Mouse (Mus musculus) heart, embryonic 13.5 days (tissue): ENCODE results near the gene 3110021N24Rik. TPM values are rescaled to one million over a fixed set of nuclear protein-coding genes. Genes with fewer than 3 reads are reported as not detected.

Experiments used
- ATAC-seq: fragments of 200-750 bp; cut with Nextera tagmentation; 2 replicates; pipeline ENCODE4 v1.8.0; 2017; ENCODE audit warnings: moderate TSS enrichment; ENCODE audit not compliant: insufficient number of reproducible peaks, low FRiP score, low TSS enrichment; ENCODE audit errors: extremely low read depth
- H3K27ac ChIP-seq: fragments of 300-500 bp; sonication (generic); replicated peaks from 2 replicates; pipeline ENCODE4 v1.5.1; 2015; ENCODE audit warnings: moderate library complexity, mild to moderate bottlenecking, inconsistent platforms
- H3K27me3 ChIP-seq: fragments of 300-500 bp; sonication (generic); replicated peaks from 2 replicates; pipeline ENCODE4 v1.6.1; 2015; ENCODE audit warnings: mild to moderate bottlenecking, inconsistent platforms
- H3K36me3 ChIP-seq: fragments of 300-500 bp; sonication (generic); 2 replicates; pipeline ENCODE4 v1.6.1; 2015; ENCODE audit warnings: mild to moderate bottlenecking, inconsistent platforms
- H3K4me1 ChIP-seq: fragments of 300-500 bp; sonication (generic); 2 replicates; pipeline ENCODE4 v1.6.1; 2015; ENCODE audit warnings: inconsistent platforms
- H3K4me2 ChIP-seq: fragments of 300-500 bp; sonication (generic); 2 replicates; pipeline ENCODE4 v1.6.1; 2015; ENCODE audit warnings: inconsistent platforms, mild to moderate bottlenecking, moderate library complexity
- H3K4me3 ChIP-seq: fragments of 300-500 bp; sonication (generic); 2 replicates; pipeline ENCODE4 v1.5.1; 2015; ENCODE audit warnings: moderate library complexity, mild to moderate bottlenecking, inconsistent platforms
- H3K9ac ChIP-seq: fragments of 300-500 bp; sonication (generic); 2 replicates; pipeline ENCODE4 v1.6.1; 2015; ENCODE audit warnings: inconsistent platforms, mild to moderate bottlenecking, moderate library complexity
- H3K9me3 ChIP-seq: fragments of 300-500 bp; sonication (generic); 2 replicates; pipeline ENCODE4 v1.6.1; 2016; ENCODE audit warnings: inconsistent platforms
- WGBS: fragments of 180-500 bp; shearing (Covaris S2); methylation state at CpG from one replicate; pipeline ENCODE4 v1.1.7; 2015; ENCODE audit warnings: mixed read lengths; 5-methylcytosine and 5-hydroxymethylcytosine counted together
- polyA plus RNA-seq: library from polyadenylated mRNA; unstranded; fragments of >200 nt; fragmentation: Nextera tagmentation; extraction: Ambion mirVana; gene quantifications from 2 replicates; pipeline ENCODE4 v1.2.1, GENCODE M21; 2015

3110021N24Rik gene
- polyA plus RNA-seq, 1 experiment from 2014 or later: 1.1 TPM

GRCm38 (mm10) chr4:108746160-108746873, 26.9 kb downstream of the 3110021N24Rik start:
- 91% methylated on average over 3 of the region's 3 CpGs for WGBS
- no peaks in the 10 kb centered on the region for H3K9me3 ChIP-seq
- no peaks in the 10 kb centered on the region for H3K36me3 ChIP-seq
- H3K9ac ChIP-seq: no peak overlapping the region
- no peak overlapping the region for H3K27ac ChIP-seq
- no peak overlapping the region for H3K4me3 ChIP-seq
- H3K4me1 ChIP-seq: no peaks in the 10 kb centered on the region
- ATAC-seq: no peak
- no peaks in the 10 kb centered on the region for H3K27me3 ChIP-seq
- no peak overlapping the region for H3K4me2 ChIP-seq

GRCm38 (mm10) chr4:108759583-108759982, 40.1 kb downstream of the 3110021N24Rik start:
- no peaks in the 10 kb centered on the region for H3K27me3 ChIP-seq
- no peaks in the 10 kb centered on the region for H3K36me3 ChIP-seq
- H3K4me1 ChIP-seq: peaks cover 15% of the 10 kb centered on the region
- H3K4me2 ChIP-seq: no peak overlapping the region
- no peak for ATAC-seq
- H3K27ac ChIP-seq: no peak overlapping the region
- no peak overlapping the region for H3K9ac ChIP-seq
- WGBS: 82% methylated on average over 3 of the region's 3 CpGs
- H3K9me3 ChIP-seq: no peaks in the 10 kb centered on the region
- H3K4me3 ChIP-seq: no peak overlapping the region

GRCm38 (mm10) chr4:108768527-108768926, 49.1 kb downstream of the 3110021N24Rik start:
- no peak overlapping the region for H3K9ac ChIP-seq
- ATAC-seq: no peak
- H3K27ac ChIP-seq: no peak overlapping the region
- H3K4me2 ChIP-seq: no peak overlapping the region
- H3K36me3 ChIP-seq: no peaks in the 10 kb centered on the region
- H3K4me1 ChIP-seq: peaks cover 21% of the 10 kb centered on the region
- no peaks in the 10 kb centered on the region for H3K9me3 ChIP-seq
- no peak overlapping the region for H3K4me3 ChIP-seq
- H3K27me3 ChIP-seq: no peaks in the 10 kb centered on the region

- peak overlapping the region; percentile 99 for H3K9ac ChIP-seq
- WGBS: 1% methylated on average over 7 of the region's 7 CpGs
- peak overlapping the region; percentile 95 for H3K4me3 ChIP-seq
- H3K4me1 ChIP-seq: peaks cover 14% of the 10 kb centered on the region; the same call in 1 of the 2 replicates
- H3K27me3 ChIP-seq: no peaks in the 10 kb centered on the region
- H3K27ac ChIP-seq: peak overlapping the region; percentile 94
- no peaks in the 10 kb centered on the region for H3K9me3 ChIP-seq
- no peak for ATAC-seq
- no peaks in the 10 kb centered on the region for H3K36me3 ChIP-seq
- peak overlapping the region; percentile 86 for H3K4me2 ChIP-seq
These were observed 60.3 kb downstream of the 3110021N24Rik start for GRCm38 (mm10) chr4:108779763-108780056.

GRCm38 (mm10) chr4:108780057-108780863, 60.8 kb downstream of the 3110021N24Rik start, which contains the start of gene Zfyve9:
Zfyve9 (minus strand) TSS chr4:108780798.
- Histone ChIP-seq H3K9me3 (no peaks in the 10 kb centered on the region), H3K4me2 (peak within 1 kb of the TSS; percentile 86), H3K27me3 (no peaks in the 10 kb centered on the region), H3K4me3 (peak within 1 kb of the TSS; percentile 95), H3K4me1 (peaks cover 14% of the 10 kb centered on the region; the same call in 1 of the 2 replicates), H3K9ac (peak within 1 kb of the TSS; percentile 99), H3K27ac (peak within 1 kb of the TSS; percentile 94), H3K36me3 (no peaks in the 10 kb centered on the region)
- under 1% methylated on average over 70 of the region's 111 CpGs for WGBS
- ATAC-seq: peak; percentile 83

GRCm38 (mm10) chr4:108780864-108781205, 61.4 kb downstream of the 3110021N24Rik start:
- Histone ChIP-seq H3K27me3 (no peaks in the 10 kb centered on the region), H3K4me3 (peak overlapping the region; percentile 95), H3K27ac (peak overlapping the region; percentile 94), H3K36me3 (no peaks in the 10 kb centered on the region), H3K9me3 (no peaks in the 10 kb centered on the region), H3K9ac (peak overlapping the region; percentile 99), H3K4me1 (peaks cover 14% of the 10 kb centered on the region; the same call in 1 of the 2 replicates), H3K4me2 (peak overlapping the region; percentile 86)
- no peak for ATAC-seq
- WGBS: under 1% methylated on average over 20 of the region's 20 CpGs

GRCm38 (mm10) chr4:108781596-108781995, 62.1 kb downstream of the 3110021N24Rik start:
- WGBS: 52% methylated on average over 3 of the region's 3 CpGs
- peak overlapping the region; percentile 86 for H3K4me2 ChIP-seq
- peak overlapping the region; percentile 95 for H3K4me3 ChIP-seq
- H3K9ac ChIP-seq: no peak overlapping the region
- H3K4me1 ChIP-seq: peaks cover 14% of the 10 kb centered on the region; the same call in 1 of the 2 replicates
- no peaks in the 10 kb centered on the region for H3K27me3 ChIP-seq
- no peaks in the 10 kb centered on the region for H3K9me3 ChIP-seq
- no peak for ATAC-seq
- no peak overlapping the region for H3K27ac ChIP-seq
- H3K36me3 ChIP-seq: no peaks in the 10 kb centered on the region

GRCm38 (mm10) chr4:108782421-108783085, 63.1 kb downstream of the 3110021N24Rik start:
- H3K4me1 ChIP-seq: peaks cover 14% of the 10 kb centered on the region; the same call in 1 of the 2 replicates
- no peak for ATAC-seq
- 23% methylated on average over 8 of the region's 8 CpGs for WGBS

GRCm38 (mm10) chr4:108789258-108789936, 69.9 kb downstream of the 3110021N24Rik start:
- WGBS: 65% methylated on average over 6 of the region's 6 CpGs
- ATAC-seq: no peak
- Histone ChIP-seq H3K9me3 (no peaks in the 10 kb centered on the region), H3K27me3 (no peaks in the 10 kb centered on the region), H3K27ac (no peak overlapping the region), H3K9ac (no peak overlapping the region), H3K36me3 (no peaks in the 10 kb centered on the region), H3K4me1 (no peaks in the 10 kb centered on the region), H3K4me3 (no peak overlapping the region), H3K4me2 (no peak overlapping the region)

More at GRCm38 (mm10) chr4:108782421-108783085, 63.1 kb downstream of the 3110021N24Rik start:
- no peak overlapping the region for H3K9ac ChIP-seq
- H3K4me2 ChIP-seq: no peak overlapping the region
- no peaks in the 10 kb centered on the region for H3K9me3 ChIP-seq
- H3K27ac ChIP-seq: no peak overlapping the region
- no peaks in the 10 kb centered on the region for H3K36me3 ChIP-seq
- H3K4me3 ChIP-seq: no peak overlapping the region
- no peaks in the 10 kb centered on the region for H3K27me3 ChIP-seq

- WGBS: 48% methylated on average over 1 of the region's 1 CpGs
- no peaks in the 10 kb centered on the region for H3K9me3 ChIP-seq
- no peak overlapping the region for H3K4me3 ChIP-seq
- no peak overlapping the region for H3K27ac ChIP-seq
- no peak overlapping the region for H3K9ac ChIP-seq
- no peak for ATAC-seq
- H3K36me3 ChIP-seq: no peaks in the 10 kb centered on the region
- no peaks in the 10 kb centered on the region for H3K4me1 ChIP-seq
- no peaks in the 10 kb centered on the region for H3K27me3 ChIP-seq
- no peak overlapping the region for H3K4me2 ChIP-seq
These were observed 71.1 kb downstream of the 3110021N24Rik start for GRCm38 (mm10) chr4:108790507-108790906.

- no peaks in the 10 kb centered on the region for H3K36me3 ChIP-seq
- no peak overlapping the region for H3K9ac ChIP-seq
- H3K4me3 ChIP-seq: no peak overlapping the region
- no peaks in the 10 kb centered on the region for H3K9me3 ChIP-seq
- H3K27me3 ChIP-seq: no peaks in the 10 kb centered on the region
- 46% methylated on average over 1 of the region's 1 CpGs for WGBS
- H3K27ac ChIP-seq: no peak overlapping the region
- H3K4me2 ChIP-seq: no peak overlapping the region
- peaks cover 15% of the 10 kb centered on the region for H3K4me1 ChIP-seq
- no peak for ATAC-seq
These were observed 74.5 kb downstream of the 3110021N24Rik start for GRCm38 (mm10) chr4:108793941-108794340.
